Mouse (Mus musculus) erythroid progenitor cell, adult 5-6 weeks (primary cell): ENCODE results near the gene Nlgn2. TPM values are rescaled to one million over a fixed set of nuclear protein-coding genes. Genes with fewer than 3 reads are reported as not detected.

Experiments
- total RNA-seq, 2 experiments: library from RNA; stranded (forward) in 1 of 2; stranded (reverse) in 1 of 2; fragments of 150-400 nt in 1 of 2; fragments of 186-747, 209-891 nt in 1 of 2; gene quantifications; 2 replicates each; pipeline versions ENCODE4 v1.2.3 to v1.2.4; 2015 to 2017; ENCODE audit warnings: low replicate concordance in 2 of 2

The Nlgn2 gene
- total RNA-seq, 2 experiments from 2014 or later: 0.08 to 0.84 TPM

Other genes with a start within 250 kb of the Nlgn2 start
Only the 30 nearest of the 42 such genes appear.
- gene Senp3, start 155.7 kb downstream of the Nlgn2 start, total RNA-seq (2015; ENCODE audit: low replicate concordance): 32.3 and 41.8 TPM in 2 replicates
- 24.8 and 43.4 TPM in 2 replicates for gene Senp3, start 155.7 kb downstream of the Nlgn2 start, total RNA-seq (2017; ENCODE audit: low replicate concordance)
- gene Tnfsf13, start 152.0 kb downstream of the Nlgn2 start, total RNA-seq (2015; ENCODE audit: low replicate concordance): 3.2 TPM in 1 of 2 replicates, not detected in the other
- gene Tnfsf13, start 152.0 kb downstream of the Nlgn2 start, total RNA-seq (2017; ENCODE audit: low replicate concordance): 4.1 TPM in 1 of 2 replicates, not detected in the other
- gene Tnfsf12, start 141.9 kb downstream of the Nlgn2 start, total RNA-seq (2015; ENCODE audit: low replicate concordance): 1.3 and 7.2 TPM in 2 replicates
- not detected in 2 replicates for gene Tnfsf12, start 141.9 kb downstream of the Nlgn2 start, total RNA-seq (2017; ENCODE audit: low replicate concordance)
- 1.8 TPM in 1 of 2 replicates, not detected in the other for gene Tnfsfm13, start 141.7 kb downstream of the Nlgn2 start, total RNA-seq (2015; ENCODE audit: low replicate concordance)
- gene Tnfsfm13, start 141.7 kb downstream of the Nlgn2 start, total RNA-seq (2017; ENCODE audit: low replicate concordance): 6.4 and 9.4 TPM in 2 replicates
- gene Polr2a, start 79.1 kb downstream of the Nlgn2 start, total RNA-seq (2015; ENCODE audit: low replicate concordance): 124 and 145 TPM in 2 replicates
- gene Polr2a, start 79.1 kb downstream of the Nlgn2 start, total RNA-seq (2017; ENCODE audit: low replicate concordance): 131 and 162 TPM in 2 replicates
- not detected in 2 replicates for gene Slc35g3, start 75.8 kb downstream of the Nlgn2 start, total RNA-seq (2015; ENCODE audit: low replicate concordance)
- gene Slc35g3, start 75.8 kb downstream of the Nlgn2 start, total RNA-seq (2017; ENCODE audit: low replicate concordance): not detected in 2 replicates
- 2.9 and 3.8 TPM in 2 replicates for gene Zbtb4, start 71.9 kb downstream of the Nlgn2 start, total RNA-seq (2015; ENCODE audit: low replicate concordance)
- gene Zbtb4, start 71.9 kb downstream of the Nlgn2 start, total RNA-seq (2017; ENCODE audit: low replicate concordance): 0.77 and 3.0 TPM in 2 replicates
- not detected in 2 replicates for gene Chrnb1, start 41.8 kb downstream of the Nlgn2 start, total RNA-seq (2015; ENCODE audit: low replicate concordance)
- 0.77 TPM in 1 of 2 replicates, not detected in the other for gene Chrnb1, start 41.8 kb downstream of the Nlgn2 start, total RNA-seq (2017; ENCODE audit: low replicate concordance)
- gene Fgf11, start 35.9 kb downstream of the Nlgn2 start, total RNA-seq (2015; ENCODE audit: low replicate concordance): not detected in 2 replicates
- not detected in 2 replicates for gene Fgf11, start 35.9 kb downstream of the Nlgn2 start, total RNA-seq (2017; ENCODE audit: low replicate concordance)
- not detected in 2 replicates for gene Tmem102, start 32.2 kb downstream of the Nlgn2 start, total RNA-seq (2015; ENCODE audit: low replicate concordance)
- not detected in 2 replicates for gene Tmem102, start 32.2 kb downstream of the Nlgn2 start, total RNA-seq (2017; ENCODE audit: low replicate concordance)
- not detected in 2 replicates for gene Gm39566, start 22.5 kb downstream of the Nlgn2 start, total RNA-seq (2015; ENCODE audit: low replicate concordance)
- gene Gm39566, start 22.5 kb downstream of the Nlgn2 start, total RNA-seq (2017; ENCODE audit: low replicate concordance): not detected in 2 replicates
- gene Spem2, start 19.3 kb downstream of the Nlgn2 start, total RNA-seq (2015; ENCODE audit: low replicate concordance): not detected in 2 replicates
- gene Spem2, start 19.3 kb downstream of the Nlgn2 start, total RNA-seq (2017; ENCODE audit: low replicate concordance): not detected in 2 replicates
- not detected in 2 replicates for gene Spem1, start 15.6 kb downstream of the Nlgn2 start, total RNA-seq (2015; ENCODE audit: low replicate concordance)
- not detected in 2 replicates for gene Spem1, start 15.6 kb downstream of the Nlgn2 start, total RNA-seq (2017; ENCODE audit: low replicate concordance)
- 258 and 276 TPM in 2 replicates for gene Tmem256, start 730 bp upstream of the Nlgn2 start, total RNA-seq (2015; ENCODE audit: low replicate concordance)
- 123 and 303 TPM in 2 replicates for gene Tmem256, start 730 bp upstream of the Nlgn2 start, total RNA-seq (2017; ENCODE audit: low replicate concordance)
- 24.9 and 26.0 TPM in 2 replicates for gene Plscr3, start 8.6 kb upstream of the Nlgn2 start, total RNA-seq (2015; ENCODE audit: low replicate concordance)
- 15.1 and 27.7 TPM in 2 replicates for gene Plscr3, start 8.6 kb upstream of the Nlgn2 start, total RNA-seq (2017; ENCODE audit: low replicate concordance)
- gene Tnk1, start 20.9 kb upstream of the Nlgn2 start, total RNA-seq (2015; ENCODE audit: low replicate concordance): 5.9 and 6.8 TPM in 2 replicates
- gene Tnk1, start 20.9 kb upstream of the Nlgn2 start, total RNA-seq (2017; ENCODE audit: low replicate concordance): 7.3 and 8.1 TPM in 2 replicates
- gene Tmem95, start 40.2 kb upstream of the Nlgn2 start, total RNA-seq (2015; ENCODE audit: low replicate concordance): not detected in 2 replicates
- not detected in 2 replicates for gene Tmem95, start 40.2 kb upstream of the Nlgn2 start, total RNA-seq (2017; ENCODE audit: low replicate concordance)
- gene Kctd11, start 43.6 kb upstream of the Nlgn2 start, total RNA-seq (2015; ENCODE audit: low replicate concordance): 0.72 and 0.84 TPM in 2 replicates
- gene Kctd11, start 43.6 kb upstream of the Nlgn2 start, total RNA-seq (2017; ENCODE audit: low replicate concordance): 0.13 TPM in 1 of 2 replicates, not detected in the other
- 9.4 and 12.6 TPM in 2 replicates for gene Acap1, start 57.8 kb upstream of the Nlgn2 start, total RNA-seq (2015; ENCODE audit: low replicate concordance)
- 8.5 and 11.6 TPM in 2 replicates for gene Acap1, start 57.8 kb upstream of the Nlgn2 start, total RNA-seq (2017; ENCODE audit: low replicate concordance)
- gene 2810408A11Rik, start 63.2 kb upstream of the Nlgn2 start, total RNA-seq (2015; ENCODE audit: low replicate concordance): 2.5 TPM in 1 of 2 replicates, not detected in the other
- gene 2810408A11Rik, start 63.2 kb upstream of the Nlgn2 start, total RNA-seq (2017; ENCODE audit: low replicate concordance): 0.51 TPM in 1 of 2 replicates, not detected in the other
- gene Neurl4, start 63.3 kb upstream of the Nlgn2 start, total RNA-seq (2015; ENCODE audit: low replicate concordance): 8.6 and 8.8 TPM in 2 replicates
- gene Neurl4, start 63.3 kb upstream of the Nlgn2 start, total RNA-seq (2017; ENCODE audit: low replicate concordance): 23.2 and 59.7 TPM in 2 replicates
- 268 and 359 TPM in 2 replicates for gene Gps2, start 76.1 kb upstream of the Nlgn2 start, total RNA-seq (2015; ENCODE audit: low replicate concordance)
- 130 and 161 TPM in 2 replicates for gene Gps2, start 76.1 kb upstream of the Nlgn2 start, total RNA-seq (2017; ENCODE audit: low replicate concordance)
- gene Eif5a, start 84.2 kb upstream of the Nlgn2 start, total RNA-seq (2015; ENCODE audit: low replicate concordance): 394 and 471 TPM in 2 replicates
- gene Eif5a, start 84.2 kb upstream of the Nlgn2 start, total RNA-seq (2017; ENCODE audit: low replicate concordance): 246 and 254 TPM in 2 replicates
- not detected in 2 replicates for gene Ybx2, start 98.0 kb upstream of the Nlgn2 start, total RNA-seq (2015; ENCODE audit: low replicate concordance)
- 3.9 TPM in 1 of 2 replicates, not detected in the other for gene Ybx2, start 98.0 kb upstream of the Nlgn2 start, total RNA-seq (2017; ENCODE audit: low replicate concordance)
- 94.7 and 103 TPM in 2 replicates for gene Slc2a4, start 110.4 kb upstream of the Nlgn2 start, total RNA-seq (2015; ENCODE audit: low replicate concordance)
- gene Slc2a4, start 110.4 kb upstream of the Nlgn2 start, total RNA-seq (2017; ENCODE audit: low replicate concordance): 246 and 613 TPM in 2 replicates
- not detected in 2 replicates for gene Cldn7, start 127.0 kb upstream of the Nlgn2 start, total RNA-seq (2015; ENCODE audit: low replicate concordance)
- not detected in 2 replicates for gene Cldn7, start 127.0 kb upstream of the Nlgn2 start, total RNA-seq (2017; ENCODE audit: low replicate concordance)
- 49.4 and 83.4 TPM in 2 replicates for gene Ctdnep1, start 143.4 kb upstream of the Nlgn2 start, total RNA-seq (2015; ENCODE audit: low replicate concordance)
- gene Ctdnep1, start 143.4 kb upstream of the Nlgn2 start, total RNA-seq (2017; ENCODE audit: low replicate concordance): 17.1 and 20.9 TPM in 2 replicates
- 45.0 and 50.7 TPM in 2 replicates for gene Elp5, start 144.7 kb upstream of the Nlgn2 start, total RNA-seq (2015; ENCODE audit: low replicate concordance)
- 25.3 and 45.8 TPM in 2 replicates for gene Elp5, start 144.7 kb upstream of the Nlgn2 start, total RNA-seq (2017; ENCODE audit: low replicate concordance)
- gene Gabarap, start 153.4 kb upstream of the Nlgn2 start, total RNA-seq (2015; ENCODE audit: low replicate concordance): 393 and 394 TPM in 2 replicates
- gene Gabarap, start 153.4 kb upstream of the Nlgn2 start, total RNA-seq (2017; ENCODE audit: low replicate concordance): 161 and 239 TPM in 2 replicates
- gene Phf23, start 158.0 kb upstream of the Nlgn2 start, total RNA-seq (2015; ENCODE audit: low replicate concordance): 18.7 and 21.4 TPM in 2 replicates
- gene Phf23, start 158.0 kb upstream of the Nlgn2 start, total RNA-seq (2017; ENCODE audit: low replicate concordance): 22.2 and 25.4 TPM in 2 replicates